Mouse (Mus musculus): Measurements from ENCODE around the gene Thsd4.

Gene Thsd4

GRCm38 (mm10) chr9:60150511-60150910, 371.3 kb downstream of the Thsd4 start:
- no peak for DNase-seq (ENCODE audit: low spot score in 2 of 2)

GRCm38 (mm10) chr9:60148988-60149387, 372.9 kb downstream of the Thsd4 start:
- no peak for DNase-seq (ENCODE audit: low spot score in 2 of 2)

- DNase-seq (ENCODE audit: low spot score in 2 of 2): no peak
Measured at GRCm38 (mm10) chr9:60147401-60147800, 374.4 kb downstream of the Thsd4 start.

GRCm38 (mm10) chr9:60143816-60144215, 378.0 kb downstream of the Thsd4 start:
- DNase-seq (ENCODE audit: low spot score in 2 of 2): no peak

GRCm38 (mm10) chr9:60141081-60141514, 380.7 kb downstream of the Thsd4 start:
- no peak for DNase-seq (ENCODE audit: low spot score in 2 of 2)

- DNase-seq (ENCODE audit: low spot score in 2 of 2): no peak
Measured at GRCm38 (mm10) chr9:60140411-60140810, 381.4 kb downstream of the Thsd4 start.

- DNase-seq (ENCODE audit: low spot score in 2 of 2): no peak
Measured at GRCm38 (mm10) chr9:60139446-60139845, 382.4 kb downstream of the Thsd4 start.

GRCm38 (mm10) chr9:60129235-60129991, 392.4 kb downstream of the Thsd4 start:
- DNase-seq (ENCODE audit: low spot score in 2 of 2): no peak

- no peak for DNase-seq (ENCODE audit: low spot score in 2 of 2)
Measured at GRCm38 (mm10) chr9:60126961-60127360, 394.9 kb downstream of the Thsd4 start.

GRCm38 (mm10) chr9:60124102-60124501, 397.7 kb downstream of the Thsd4 start:
- no peak for DNase-seq (ENCODE audit: low spot score in 2 of 2)

GRCm38 (mm10) chr9:60123066-60123465, 398.8 kb downstream of the Thsd4 start:
- DNase-seq (ENCODE audit: low spot score in 2 of 2): no peak

- DNase-seq (ENCODE audit: low spot score in 2 of 2): no peak
Measured at GRCm38 (mm10) chr9:60119846-60120245, 402.0 kb downstream of the Thsd4 start.

- DNase-seq (ENCODE audit: low spot score in 2 of 2): no peak
Measured at GRCm38 (mm10) chr9:60117831-60118230, 404.0 kb downstream of the Thsd4 start.

- DNase-seq (ENCODE audit: low spot score in 2 of 2): no peak
Measured at GRCm38 (mm10) chr9:60115711-60116247, 406.1 kb downstream of the Thsd4 start.

GRCm38 (mm10) chr9:60115306-60115705, 406.5 kb downstream of the Thsd4 start:
- no peak for DNase-seq (ENCODE audit: low spot score in 2 of 2)

GRCm38 (mm10) chr9:60110200-60110599, 411.6 kb downstream of the Thsd4 start:
- no peak for DNase-seq (ENCODE audit: low spot score in 2 of 2)

GRCm38 (mm10) chr9:60106683-60107082, 415.2 kb downstream of the Thsd4 start:
- no peak for DNase-seq (ENCODE audit: low spot score in 2 of 2)

GRCm38 (mm10) chr9:60106106-60106505, 415.7 kb downstream of the Thsd4 start:
- DNase-seq (ENCODE audit: low spot score in 2 of 2): no peak

- DNase-seq (ENCODE audit: low spot score in 2 of 2): no peak
Measured at GRCm38 (mm10) chr9:60094211-60094610, 427.6 kb downstream of the Thsd4 start.

GRCm38 (mm10) chr9:60092428-60092827, 429.4 kb downstream of the Thsd4 start:
- no peak for DNase-seq (ENCODE audit: low spot score in 2 of 2)

- DNase-seq (ENCODE audit: low spot score in 2 of 2): no peak
Measured at GRCm38 (mm10) chr9:60089441-60089840, 432.4 kb downstream of the Thsd4 start.

- DNase-seq (ENCODE audit: low spot score in 2 of 2): peak in 1 of 2 experiments; percentile 63
Measured at GRCm38 (mm10) chr9:60088101-60088500, 433.7 kb downstream of the Thsd4 start.

- no peak for DNase-seq (ENCODE audit: low spot score in 2 of 2)
Measured at GRCm38 (mm10) chr9:60082107-60082581, 439.7 kb downstream of the Thsd4 start.
